Mouse (Mus musculus) frontal cortex, postnatal 14 days (tissue): ENCODE data around the gene Cyp4a29.
"Not testable (repeated sequence)": the region's sequence is repeated elsewhere in the genome, so short reads cannot be mapped to it uniquely, and the experiment has no call there.

Source experiments
- DNase-seq, 2 experiments: peaks; one replicate each; pipeline ENCODE4 v3.0.0; 2022; ENCODE audit warnings: low spot score in 2 of 2

Gene Cyp4a29

DNA sequence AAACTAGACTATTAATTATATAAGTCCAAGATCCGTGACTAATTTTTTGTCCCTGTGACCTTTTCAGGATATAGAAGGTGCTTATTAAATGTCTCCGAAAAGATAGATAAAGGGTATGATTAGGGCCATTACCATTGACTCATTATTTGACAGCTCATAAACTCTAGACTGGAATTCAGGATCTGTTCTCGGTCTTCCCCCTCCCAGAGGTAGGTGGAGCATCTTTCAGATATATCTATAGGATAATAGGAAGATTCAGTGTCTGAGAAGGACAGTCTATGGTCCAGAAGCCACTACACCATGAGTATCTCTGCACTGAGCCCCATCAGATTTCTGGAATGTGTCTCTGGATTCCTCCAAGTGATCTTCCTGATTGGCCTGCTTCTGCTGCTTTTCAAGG, at the start of gene Cyp4a29:
Gene Cyp4a29 (plus strand): TSS at position 301 of the 400 bp plus-strand sequence.
- no peak for DNase-seq

DNA sequence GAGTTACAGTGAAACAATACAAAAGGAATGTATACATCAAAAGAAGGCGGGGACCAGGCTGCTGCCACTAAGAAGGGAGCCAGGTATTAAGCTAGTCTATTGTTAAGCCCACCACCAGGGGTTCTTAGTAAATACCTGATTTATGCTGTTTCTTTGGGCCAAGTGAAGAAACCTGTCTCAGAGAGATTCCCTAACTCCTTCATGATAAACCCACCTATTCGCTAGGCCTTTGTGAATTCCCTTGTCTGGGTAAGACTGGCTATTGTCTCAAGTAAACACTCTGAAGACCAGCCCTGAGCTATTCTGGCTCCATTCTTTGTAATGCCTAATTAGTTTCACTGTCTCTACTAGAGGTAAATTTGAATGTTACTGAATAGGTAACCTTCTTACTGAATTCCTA, 9.0 kb upstream of the Cyp4a29 start:
- not testable (repeated sequence) for DNase-seq

DNA sequence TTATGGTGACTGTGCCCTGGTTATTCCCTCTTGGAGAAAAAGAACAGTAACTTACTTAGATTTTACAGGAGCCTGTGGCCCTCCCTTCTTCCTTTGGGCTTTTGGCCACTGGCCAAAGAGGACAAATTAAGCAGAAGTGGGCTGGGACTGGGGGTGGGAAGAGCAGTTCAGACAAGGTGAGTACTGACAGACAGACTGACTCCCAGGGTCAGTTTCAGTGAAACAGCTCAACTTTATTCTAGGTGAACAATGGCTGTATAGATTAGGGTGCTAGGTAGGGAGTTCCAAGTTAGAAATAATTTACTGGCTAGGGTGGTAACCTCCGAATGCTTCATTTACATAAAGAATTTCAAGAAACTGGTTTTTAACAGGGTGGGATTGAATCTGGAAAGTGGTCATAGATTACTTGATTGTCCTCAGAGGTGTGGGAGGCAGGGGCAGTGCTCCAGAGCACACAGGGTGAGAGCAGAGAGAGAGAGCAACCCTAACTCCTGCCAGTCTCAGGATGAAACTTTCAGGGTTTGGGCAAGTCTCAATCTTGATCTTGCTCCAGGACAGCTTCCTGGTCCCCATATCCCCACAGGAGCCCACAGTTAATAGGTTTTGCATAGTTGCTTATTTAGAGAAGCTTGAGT, 5.3 kb upstream of the Cyp4a29 start:
- DNase-seq, result no peak

DNA sequence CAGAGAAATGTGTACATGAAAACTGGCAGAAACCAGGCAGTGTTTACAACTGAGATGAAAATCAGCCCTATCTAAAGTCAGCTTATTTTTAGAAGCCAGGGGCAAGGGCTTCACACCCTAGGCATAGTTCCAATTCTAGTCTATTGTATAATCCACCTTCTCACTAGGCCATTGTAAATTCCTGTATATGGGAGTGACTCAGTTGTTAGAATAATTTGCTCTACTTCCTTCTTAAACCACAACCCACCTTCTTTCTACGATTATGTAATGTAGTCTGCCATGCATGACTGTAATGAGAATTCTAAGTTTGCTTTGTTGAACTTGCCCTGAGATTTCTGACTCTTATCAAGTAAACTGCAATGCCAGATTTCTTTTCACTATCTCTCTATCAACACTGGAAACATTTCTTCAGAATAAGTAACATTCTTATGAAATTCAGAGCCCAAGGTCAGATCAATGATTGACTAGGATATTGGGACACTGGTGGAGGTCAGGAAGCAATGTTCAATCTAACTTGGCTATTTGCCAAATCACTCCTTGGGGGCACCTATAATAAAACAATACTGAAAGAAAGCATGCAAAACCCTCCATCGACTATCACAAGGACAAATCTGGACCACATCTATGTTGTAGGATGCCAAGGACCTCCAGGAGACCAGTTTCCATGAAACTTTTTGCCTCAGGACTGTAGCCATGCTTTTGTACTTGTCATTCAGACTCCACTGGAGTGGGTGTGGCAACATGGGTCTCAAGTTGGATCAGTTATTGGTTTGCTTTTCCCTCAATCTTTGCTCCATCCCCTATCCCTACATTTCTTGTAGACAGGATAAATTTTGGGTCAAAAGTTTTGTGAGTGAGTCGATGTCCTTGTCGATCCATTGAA, 23.0 kb downstream of the Cyp4a29 start:
- DNase-seq, result not testable (repeated sequence)

DNA sequence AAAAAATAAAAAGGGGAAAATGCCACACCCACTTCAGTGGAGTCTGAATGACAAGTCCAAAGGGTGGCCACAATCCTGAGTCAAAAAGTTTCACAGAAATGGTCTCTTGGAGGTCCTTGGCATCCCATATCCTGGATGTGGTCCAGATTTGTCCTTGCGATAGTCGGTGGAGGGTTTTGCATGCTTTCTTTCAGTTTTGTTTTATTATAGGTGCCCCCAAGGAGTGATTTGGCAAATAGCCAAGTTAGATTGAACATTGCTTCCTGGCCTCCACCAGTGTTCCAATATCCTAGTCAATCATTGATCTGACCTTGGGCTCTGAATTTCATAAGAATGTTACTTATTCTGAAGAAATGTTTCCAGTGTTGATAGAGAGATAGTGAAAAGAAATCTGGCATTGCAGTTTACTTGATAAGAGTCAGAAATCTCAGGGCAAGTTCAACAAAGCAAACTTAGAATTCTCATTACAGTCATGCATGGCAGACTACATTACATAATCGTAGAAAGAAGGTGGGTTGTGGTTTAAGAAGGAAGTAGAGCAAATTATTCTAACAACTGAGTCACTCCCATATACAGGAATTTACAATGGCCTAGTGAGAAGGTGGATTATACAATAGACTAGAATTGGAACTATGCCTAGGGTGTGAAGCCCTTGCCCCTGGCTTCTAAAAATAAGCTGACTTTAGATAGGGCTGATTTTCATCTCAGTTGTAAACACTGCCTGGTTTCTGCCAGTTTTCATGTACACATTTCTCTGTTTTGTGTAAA, 36.5 kb downstream of the Cyp4a29 start:
- DNase-seq, result not testable (repeated sequence)

DNA sequence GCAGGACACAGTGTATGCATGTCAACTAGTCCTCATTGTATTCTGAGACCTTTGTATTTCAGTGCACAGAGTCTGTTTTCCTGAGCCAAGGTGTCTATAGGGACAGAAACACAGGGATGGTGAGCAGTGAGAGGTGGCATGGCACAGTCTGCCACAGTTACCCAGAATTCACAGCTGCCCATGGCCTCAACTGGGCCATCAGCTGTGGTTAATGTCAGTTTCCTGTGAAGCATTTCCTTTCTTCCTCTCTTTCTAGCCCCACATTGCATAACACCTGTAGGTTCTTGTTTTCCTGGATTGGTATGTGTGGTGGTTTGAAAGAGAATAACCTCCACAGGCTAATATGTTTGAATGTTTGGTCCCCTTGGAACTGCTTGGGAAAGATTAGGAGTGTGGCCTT, 38.5 kb downstream of the Cyp4a29 start:
- DNase-seq, result no peak

DNA sequence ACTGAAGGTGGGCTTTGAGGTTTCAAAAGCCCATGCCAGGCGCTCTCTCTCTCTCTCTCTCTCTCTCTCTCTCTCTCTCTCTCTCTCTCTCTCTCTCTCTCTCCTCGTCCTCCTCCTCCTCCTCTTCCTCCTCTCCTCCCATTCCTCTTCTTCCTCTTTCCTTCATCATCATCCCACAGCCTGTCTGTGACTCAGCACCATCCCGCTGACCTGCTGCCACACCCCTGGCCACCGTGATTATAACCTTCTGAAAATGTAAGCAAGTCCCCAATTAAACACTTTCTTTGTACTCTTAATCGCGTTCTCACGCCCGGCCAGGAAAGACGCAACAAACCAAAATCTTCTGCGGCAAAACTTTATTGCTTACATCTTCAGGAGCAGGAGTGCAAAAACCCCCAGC, 38.9 kb downstream of the Cyp4a29 start:
- DNase-seq, result not testable (repeated sequence)

DNA sequence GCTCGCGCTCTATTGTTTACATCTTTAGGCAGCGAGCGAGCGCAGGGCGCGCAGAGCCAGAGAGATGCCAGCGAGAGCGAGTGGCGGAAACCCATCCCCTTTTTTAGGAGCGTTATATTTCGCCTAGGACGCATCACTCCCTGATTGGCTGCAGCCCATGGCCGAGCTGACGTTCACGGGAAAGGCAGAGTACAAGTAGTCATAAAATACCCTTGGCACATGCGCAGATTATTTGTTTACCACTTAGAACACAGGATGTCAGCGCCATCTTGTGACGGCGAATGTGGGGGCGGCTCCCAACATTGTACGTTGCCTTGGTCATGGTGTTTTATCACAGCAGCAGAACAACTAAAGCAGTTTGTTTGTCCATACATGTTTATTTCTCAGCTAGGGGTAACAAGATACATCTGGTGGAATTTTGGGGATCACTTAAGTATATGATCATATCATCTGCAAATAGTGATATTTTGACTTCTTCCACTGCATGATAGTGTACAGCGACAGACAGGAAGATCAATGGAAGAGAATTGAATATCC, 39.4 kb downstream of the Cyp4a29 start:
- DNase-seq, result not testable (repeated sequence)

DNA sequence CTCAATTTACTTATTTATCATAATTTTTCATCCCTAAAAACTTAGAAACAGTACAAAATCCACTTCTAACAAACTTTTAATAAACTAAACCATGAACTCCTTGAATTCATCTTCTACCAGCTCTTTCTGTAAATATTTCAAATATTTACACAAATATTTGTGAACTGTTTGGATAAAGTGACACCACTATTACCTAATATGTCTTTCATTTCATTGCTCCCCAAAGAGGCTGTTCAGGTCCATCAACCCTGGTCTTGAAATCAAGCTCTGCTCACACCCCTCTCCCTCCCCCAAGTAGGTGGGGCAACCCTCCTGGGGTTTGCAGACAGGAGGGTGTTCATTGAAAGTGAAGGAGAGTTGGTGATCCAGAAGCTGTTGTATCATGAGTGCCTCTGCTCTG, 56.9 kb downstream of the Cyp4a29 start, which contains the start of gene Cyp4a12a:
Gene Cyp4a12a (plus strand): TSS at position 301 of the 400 bp plus-strand sequence.
- not testable (repeated sequence) for DNase-seq
